Mouse (Mus musculus) left cerebral cortex, postnatal 10 days (tissue): ENCODE measurements around the gene Nmnat2. TPM values are rescaled to one million over a fixed set of nuclear protein-coding genes. Genes with fewer than 3 reads are reported as not detected.

Source experiments
- DNase-seq, 2 experiments: peaks; one replicate each; pipeline ENCODE4 v3.0.0; 2021 to 2022; ENCODE audit warnings: low spot score in 2 of 2, mixed read lengths in 1 of 2; ENCODE audit errors: extremely low spot score in 1 of 2
- intact Hi-C: fragments of 180-260 bp; cut with DNase I; formaldehyde crosslinking; loops from one replicate; pipeline ENCODE4 v1.15.1; 2025
- total RNA-seq, 2 experiments: library from RNA; stranded (reverse); gene quantifications; 2 replicates each; pipeline ENCODE4 v1.2.3; 2021

Nmnat2 gene
- total RNA-seq, 2 experiments from 2014 or later = 136 to 140 TPM

DNA sequence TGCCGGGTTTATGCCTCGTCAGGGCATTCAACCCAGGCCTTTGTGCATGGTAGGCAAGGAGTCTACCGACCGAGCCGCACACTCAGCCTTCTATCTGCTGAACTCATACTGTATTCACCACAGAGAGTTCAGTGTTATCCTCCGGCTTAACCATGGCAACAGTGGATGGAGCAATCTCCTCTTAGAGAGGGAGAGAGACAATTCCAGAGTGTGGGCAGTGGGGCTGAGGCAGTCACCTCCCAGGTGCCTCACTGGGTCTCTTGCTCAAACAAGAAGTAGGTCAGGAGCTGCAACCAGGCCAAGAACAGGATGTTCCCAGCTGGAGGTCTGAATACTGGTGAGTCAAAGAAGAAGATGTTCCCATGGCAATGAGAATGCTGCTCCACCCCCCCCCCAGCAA, 56.8 kb downstream of the Nmnat2 start:
- intact Hi-C loops = no loop called here
- peak; percentile 21 to 41 for DNase-seq

- intact Hi-C loops = no loop called here
- DNase-seq = no peak
Measured at GRCm38 (mm10) chr1:153013541-153014288, 58.9 kb downstream of the Nmnat2 start.

DNA sequence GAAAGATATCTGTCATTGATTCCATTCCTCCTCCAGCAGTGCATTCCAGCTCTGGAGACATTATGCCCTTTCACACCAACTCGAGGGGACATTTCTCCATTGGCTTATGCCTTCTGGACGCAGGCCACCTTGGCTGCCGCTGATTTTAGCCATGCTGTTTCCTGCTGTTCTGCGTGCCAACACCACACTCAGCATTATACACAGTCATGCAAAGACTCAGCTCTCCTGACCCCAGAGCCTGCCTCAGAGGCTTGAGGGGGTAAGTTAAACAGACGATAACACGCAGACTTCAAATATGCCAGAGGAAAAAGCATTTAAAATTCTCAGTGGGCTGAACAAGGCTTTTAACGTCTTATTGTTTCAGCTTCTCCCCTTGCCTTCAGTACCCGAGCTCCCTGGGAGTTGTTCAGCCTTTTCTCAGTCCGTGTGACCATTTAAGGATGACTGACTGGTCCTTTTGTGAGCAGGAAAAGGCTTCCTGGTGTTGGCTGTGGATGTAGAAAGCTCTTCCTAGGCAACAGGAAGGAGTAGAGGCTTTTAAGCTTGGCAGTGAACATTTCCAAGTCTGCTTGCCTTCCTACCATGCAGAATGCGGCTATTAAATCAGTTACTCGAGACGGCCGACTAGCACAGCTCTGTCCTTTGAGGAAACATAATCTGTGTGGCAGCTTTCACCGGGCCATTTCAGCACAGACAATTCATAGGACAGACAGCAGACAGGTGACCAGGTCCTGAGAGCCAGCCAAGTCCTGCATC, 59.8 kb downstream of the Nmnat2 start:
- intact Hi-C loops = no loop called here
- DNase-seq = peak in 1 of 2 experiments; percentile 27

DNA sequence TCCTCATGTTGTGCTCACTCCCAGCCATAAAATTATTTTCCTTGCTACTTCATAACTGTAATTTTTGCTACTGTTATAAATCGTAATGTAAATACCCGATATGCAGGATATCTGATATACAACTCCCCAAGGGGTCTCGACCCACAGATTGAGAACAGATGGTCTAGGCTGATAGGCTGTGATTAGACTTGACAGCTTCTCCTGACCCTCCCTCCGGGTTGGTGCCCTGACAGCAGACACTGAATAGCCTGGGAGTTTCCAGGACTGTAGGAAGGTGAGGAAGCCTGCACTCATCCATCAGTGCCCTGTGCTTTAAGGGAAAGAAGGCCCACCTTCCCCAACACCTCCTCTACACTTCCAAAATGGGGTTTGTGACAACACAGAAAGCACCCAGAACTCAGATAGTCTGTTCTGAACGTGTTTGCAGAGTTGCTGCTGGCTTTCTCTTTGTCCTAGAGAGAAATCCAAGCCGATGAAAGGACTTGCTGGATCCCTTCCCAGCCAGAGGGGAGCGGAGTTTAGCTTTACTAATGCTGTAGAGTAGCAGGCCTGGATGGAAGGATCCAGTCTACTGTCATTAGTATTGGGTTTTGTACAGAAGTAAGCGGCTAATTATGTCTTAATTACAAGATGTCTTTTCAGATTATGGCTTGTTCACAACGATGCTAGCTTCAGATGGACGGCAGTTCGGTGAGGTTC, 61.8 kb downstream of the Nmnat2 start:
- intact Hi-C loops = no loop called here
- DNase-seq = no peak

- intact Hi-C loops = no loop called here
- DNase-seq = no peak
Measured at GRCm38 (mm10) chr1:153019128-153019527, 64.3 kb downstream of the Nmnat2 start.

DNA sequence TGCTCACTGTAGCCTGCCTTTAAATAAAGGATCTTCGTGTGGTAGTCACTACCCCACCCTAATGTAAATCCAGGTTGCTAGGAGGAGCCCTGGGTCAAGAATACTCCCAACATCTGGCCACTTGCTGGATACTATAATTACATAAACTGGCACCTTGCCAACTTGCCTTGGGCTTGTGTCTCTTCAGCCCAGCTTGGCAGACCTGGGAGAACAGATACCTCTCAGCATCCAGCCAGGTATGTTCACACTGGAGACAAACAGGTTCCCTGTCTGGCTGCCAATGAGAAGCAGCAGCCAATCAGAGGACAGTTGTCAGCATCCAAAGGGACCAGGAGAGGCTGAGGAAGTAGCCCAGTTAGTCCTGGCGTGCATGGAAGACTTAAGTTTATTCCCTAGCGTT, 64.8 kb downstream of the Nmnat2 start:
- intact Hi-C loops = no loop called here

GRCm38 (mm10) chr1:153021034-153021638, 66.3 kb downstream of the Nmnat2 start:
- intact Hi-C loops = no loop called here
- DNase-seq = no peak

More for the DNA sequence above, 64.8 kb downstream of the Nmnat2 start:
- no peak for DNase-seq

DNA sequence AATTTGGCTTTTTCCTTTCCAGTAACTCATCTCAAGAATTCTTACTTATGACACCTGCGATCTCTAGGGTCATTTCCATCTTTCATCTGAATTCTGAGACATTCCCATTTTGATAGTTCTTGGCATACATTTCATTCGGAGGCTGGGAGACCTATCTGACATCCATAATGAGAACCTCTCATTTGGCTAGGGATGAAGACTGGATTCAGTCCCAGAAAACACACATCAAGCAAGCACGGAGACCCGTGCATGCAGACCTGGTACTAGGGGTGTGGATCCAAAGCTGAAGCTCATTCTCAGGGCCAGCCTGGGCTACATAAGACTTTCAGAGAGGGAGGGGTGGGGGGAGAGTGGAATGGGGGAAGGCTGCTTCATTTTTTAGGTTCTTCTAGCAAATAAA, 68.2 kb downstream of the Nmnat2 start:
- intact Hi-C loops = no loop called here
- no peak for DNase-seq

DNA sequence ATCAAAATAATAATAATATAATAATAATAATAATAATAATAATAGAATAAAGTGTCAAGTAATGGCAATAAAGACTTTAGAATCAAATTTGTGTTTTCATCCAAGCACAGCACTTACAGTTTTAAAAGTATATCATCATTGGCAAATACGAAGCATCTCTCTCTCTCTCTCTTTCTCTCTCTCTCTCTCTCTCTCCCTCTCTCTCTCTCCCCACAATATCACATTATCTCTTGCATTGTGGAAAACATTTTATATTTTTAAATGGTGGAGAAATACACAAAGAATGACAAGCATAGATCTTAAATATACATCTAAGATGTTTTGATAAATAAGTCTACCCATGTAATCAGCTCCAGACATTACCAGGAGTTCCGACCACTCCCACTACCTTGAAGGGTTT, 69.1 kb downstream of the Nmnat2 start:
- no peak for DNase-seq
- intact Hi-C loops = no loop called here

DNA sequence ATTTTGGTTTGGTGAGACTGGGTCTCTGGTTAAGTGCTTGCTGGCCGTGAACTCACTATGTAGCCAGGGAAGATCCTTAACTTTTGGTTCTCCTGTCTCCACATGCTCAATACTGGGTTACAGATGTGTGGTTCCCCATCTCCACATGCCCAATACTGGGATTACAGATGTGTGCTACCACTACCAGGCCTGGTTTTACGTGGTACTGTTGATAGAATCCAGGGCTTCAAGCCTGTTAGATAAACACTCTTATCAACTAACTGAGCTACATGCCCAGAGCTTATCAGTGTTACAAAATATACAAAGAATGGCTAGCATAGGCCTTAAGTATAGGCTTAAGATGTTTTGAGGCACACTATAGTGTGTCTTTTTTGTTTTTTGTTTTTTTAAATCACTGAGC, 69.7 kb downstream of the Nmnat2 start:
- DNase-seq = no peak
- intact Hi-C loops = no loop called here

DNA sequence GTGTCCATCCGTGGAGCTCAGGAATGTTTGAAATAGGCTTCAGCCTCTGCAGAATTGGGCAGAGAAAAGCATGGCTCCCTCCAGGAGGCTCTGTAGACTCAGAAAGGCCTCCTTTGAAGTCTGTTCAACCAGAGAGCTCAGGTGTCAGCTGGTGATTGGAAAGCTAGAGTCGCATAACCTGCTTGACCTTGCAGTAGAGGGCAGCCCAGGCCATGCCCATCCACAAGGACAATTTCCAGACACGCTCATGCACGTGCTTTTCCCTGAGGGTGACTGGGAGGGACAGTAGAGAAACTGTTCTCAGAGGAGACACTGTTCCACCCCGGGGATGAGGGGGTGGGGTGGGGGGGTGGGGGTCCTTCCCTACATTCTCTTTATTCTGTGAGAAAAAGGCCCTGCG, 76.6 kb downstream of the Nmnat2 start:
- intact Hi-C loops = no loop called here
- no peak for DNase-seq

DNA sequence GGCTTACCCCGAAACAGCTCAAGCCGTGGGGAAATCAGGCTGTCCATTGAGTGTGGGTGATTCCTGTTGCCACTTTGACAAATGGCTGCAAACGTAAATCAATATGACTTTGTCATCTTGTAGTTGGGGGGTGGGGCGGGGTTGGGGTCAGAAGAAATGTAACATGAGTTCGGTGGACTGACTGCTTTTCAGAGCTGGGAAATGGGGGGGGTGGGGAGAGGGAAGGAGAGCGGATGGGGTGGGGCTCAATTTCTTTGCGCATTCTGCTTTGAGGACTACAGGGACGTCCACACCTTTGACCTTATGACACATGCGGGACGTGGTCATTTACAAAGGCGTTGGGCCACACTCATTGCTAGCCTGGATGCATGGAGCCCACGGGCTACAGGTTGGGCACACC, 77.2 kb downstream of the Nmnat2 start:
- intact Hi-C loops = no loop called here
- no peak for DNase-seq

DNA sequence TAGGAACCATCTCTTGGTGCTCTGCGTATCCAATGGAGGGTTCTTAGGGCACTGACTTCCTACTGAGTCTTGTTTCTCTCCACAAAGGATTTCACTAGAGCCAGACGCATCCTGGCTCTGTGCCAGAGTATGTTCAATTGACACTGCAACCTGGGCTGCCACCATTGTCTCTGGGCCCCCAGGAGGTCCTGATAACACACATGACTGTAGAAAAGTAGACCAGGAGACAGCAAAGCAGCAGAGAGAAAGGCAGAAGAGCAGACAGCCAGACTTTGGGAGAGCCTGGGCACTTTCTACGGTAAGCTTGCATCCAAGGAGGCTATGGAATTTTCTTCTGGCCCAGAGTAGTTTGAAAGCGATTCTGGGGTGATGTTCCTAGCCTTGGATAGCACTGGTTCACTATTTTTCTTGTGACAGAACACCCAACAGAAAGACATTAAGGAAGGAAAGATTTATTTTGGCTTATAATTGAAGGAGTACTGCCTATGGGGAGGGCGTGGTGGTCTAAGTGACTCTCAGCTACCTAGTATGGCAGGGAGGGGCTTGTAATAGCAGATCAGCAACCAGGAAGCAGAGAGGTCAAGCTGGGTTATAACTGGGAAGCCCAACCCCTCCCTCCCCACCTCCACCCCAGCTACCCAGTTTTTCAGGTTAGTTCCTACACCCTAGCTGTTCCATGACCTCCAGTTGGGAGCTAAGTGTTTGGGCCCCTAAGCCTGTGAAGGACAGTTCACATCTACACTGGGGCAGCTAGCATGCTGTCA, 78.5 kb downstream of the Nmnat2 start:
- intact Hi-C loops = no loop called here
- no peak for DNase-seq

GRCm38 (mm10) chr1:153034064-153034463, 79.3 kb downstream of the Nmnat2 start:
- DNase-seq = no peak
- intact Hi-C loops = no loop called here

DNA sequence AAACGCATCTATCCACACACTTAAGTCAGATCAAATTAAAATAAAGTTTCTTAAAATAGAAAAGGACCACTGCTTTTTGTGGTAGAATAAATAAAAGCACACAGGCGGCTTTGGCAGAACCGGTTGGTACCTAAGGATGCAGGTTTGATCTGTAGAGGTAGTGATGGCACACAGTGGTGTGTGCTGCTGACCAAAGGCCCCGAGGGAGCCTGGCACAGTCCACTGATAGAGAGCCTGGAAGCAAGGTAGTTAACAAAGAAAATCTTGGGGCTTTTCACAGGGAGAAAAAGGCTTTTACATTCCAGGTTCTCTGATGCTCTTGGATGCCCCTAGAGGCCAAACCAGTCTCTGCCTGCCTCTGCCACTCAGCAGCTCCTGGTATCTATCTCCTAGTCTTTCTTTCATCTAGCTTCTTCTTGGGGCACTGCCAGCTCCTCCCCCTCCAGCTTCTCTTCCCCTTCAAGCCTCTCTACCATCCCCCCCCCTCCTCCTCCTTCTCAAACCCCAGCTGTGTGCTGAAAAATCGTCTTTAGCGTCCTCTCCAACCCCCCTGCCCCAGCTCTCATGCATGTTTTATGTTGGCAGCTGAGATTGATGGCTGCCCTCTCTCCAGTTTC, 80.6 kb downstream of the Nmnat2 start:
- peak; percentile 76 to 84 for DNase-seq
- intact Hi-C loops = no loop called here

GRCm38 (mm10) chr1:153037353-153038345, 82.9 kb downstream of the Nmnat2 start:
- intact Hi-C loops = no loop called here
- peak in 1 of 2 experiments; percentile 44 for DNase-seq

- intact Hi-C loops = no loop called here
- peak in 1 of 2 experiments; percentile 61 for DNase-seq
Measured at GRCm38 (mm10) chr1:153040091-153040490, 85.3 kb downstream of the Nmnat2 start.
